Mouse (Mus musculus) large intestine, adult 2 months (tissue): Measurements from ENCODE around the gene Lsamp. TPM values are rescaled to one million over a fixed set of nuclear protein-coding genes. Genes with fewer than 3 reads are reported as not detected.

ENCODE experiments used
- DNase-seq: peaks from one replicate; pipeline ENCODE4 v3.0.0-alpha.2; 2012; ENCODE audit warnings: low read depth, low spot score
- WGBS: fragments of 180-500 bp; shearing (Covaris S2); methylation state at CpG from one replicate; pipeline ENCODE4 v1.1.7; 2018; 5-methylcytosine and 5-hydroxymethylcytosine counted together
- polyA plus RNA-seq: library from polyadenylated mRNA; depleted of rRNA; stranded (reverse); fragments of >200 nt; gene quantifications from 2 replicates; pipeline ENCODE4 v1.2.3, GENCODE M21; 2012

Lsamp gene
- polyA plus RNA-seq, 1 experiment = 0.53 TPM

- DNase-seq = no peak
- 89% methylated on average over 2 of the region's 2 CpGs for WGBS
Observed at GRCm38 (mm10) chr16:41088648-41089047, 1104.5 kb downstream of the Lsamp start.

DNA sequence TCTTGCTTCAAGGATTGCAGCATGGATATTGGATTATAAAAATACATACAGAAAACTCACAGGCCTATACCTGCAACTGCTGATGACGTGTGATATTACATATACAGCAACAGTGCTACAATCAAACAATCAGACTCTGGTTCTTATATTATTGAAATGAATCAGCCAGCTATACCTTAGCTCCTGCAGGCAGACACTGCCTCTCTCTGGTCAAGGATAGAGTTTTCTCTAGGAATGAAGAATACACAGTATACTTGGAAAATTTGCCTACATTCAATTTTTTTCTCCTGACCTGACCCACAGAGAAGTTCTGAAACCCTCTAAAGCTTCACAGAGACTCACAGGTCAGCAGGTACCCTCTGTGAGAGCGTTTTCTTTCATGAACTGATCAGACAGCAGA is 1105.9 kb downstream of the Lsamp start:
- no peak for DNase-seq
- WGBS = 62% methylated on average over 2 of the region's 2 CpGs

GRCm38 (mm10) chr16:41091259-41091658 is 1107.1 kb downstream of the Lsamp start:
- no peak for DNase-seq

GRCm38 (mm10) chr16:41102805-41103204 is 1118.6 kb downstream of the Lsamp start:
- 64% methylated on average over 3 of the region's 3 CpGs for WGBS
- DNase-seq = no peak

DNA sequence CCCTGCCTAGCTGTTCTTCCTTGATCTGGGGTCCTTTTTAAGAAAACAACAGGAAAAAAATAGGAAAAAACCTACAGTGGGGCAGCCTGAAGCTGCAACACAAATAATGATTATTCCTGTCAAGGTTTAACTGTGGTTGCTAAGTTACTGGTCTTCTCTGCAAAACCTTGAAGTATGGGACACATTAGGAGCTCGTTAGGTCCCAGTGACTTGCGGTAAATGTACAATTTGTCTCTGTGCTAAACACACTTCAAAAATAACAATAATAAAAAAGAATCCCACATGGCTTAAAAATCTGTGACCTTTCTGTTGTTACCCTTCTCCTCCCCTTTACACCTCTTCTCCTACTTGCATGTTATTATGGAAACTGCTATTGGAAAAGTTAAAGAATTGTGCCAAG is 1140.2 kb downstream of the Lsamp start:
- no peak for DNase-seq

DNA sequence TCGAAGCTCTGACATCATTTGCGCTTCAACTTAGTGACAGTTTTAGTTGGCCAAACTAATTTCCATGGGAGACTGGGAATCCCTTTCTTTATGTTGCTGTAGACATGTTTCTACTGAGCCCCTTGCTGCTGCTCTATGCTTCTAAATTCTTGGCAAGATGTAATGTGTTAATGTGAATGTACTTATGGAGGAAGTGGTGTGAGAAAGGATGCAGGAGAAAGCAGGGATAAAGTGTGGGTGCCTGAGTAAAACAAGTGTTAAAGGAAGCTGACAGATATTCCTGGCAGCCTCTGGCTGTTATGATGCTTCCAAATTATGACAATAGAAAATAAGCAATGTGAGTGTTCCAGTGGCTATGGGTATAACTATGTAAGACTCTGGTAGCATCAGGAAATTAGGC is 1140.9 kb downstream of the Lsamp start:
- no peak for DNase-seq
- 87% methylated on average over 2 of the region's 2 CpGs for WGBS

More for the DNA sequence above, 1140.2 kb downstream of the Lsamp start:
- WGBS = 67% methylated on average over 2 of the region's 2 CpGs

- no peak for DNase-seq
- 66% methylated on average over 4 of the region's 4 CpGs for WGBS
Observed at GRCm38 (mm10) chr16:41131053-41131452, 1146.9 kb downstream of the Lsamp start.

DNA sequence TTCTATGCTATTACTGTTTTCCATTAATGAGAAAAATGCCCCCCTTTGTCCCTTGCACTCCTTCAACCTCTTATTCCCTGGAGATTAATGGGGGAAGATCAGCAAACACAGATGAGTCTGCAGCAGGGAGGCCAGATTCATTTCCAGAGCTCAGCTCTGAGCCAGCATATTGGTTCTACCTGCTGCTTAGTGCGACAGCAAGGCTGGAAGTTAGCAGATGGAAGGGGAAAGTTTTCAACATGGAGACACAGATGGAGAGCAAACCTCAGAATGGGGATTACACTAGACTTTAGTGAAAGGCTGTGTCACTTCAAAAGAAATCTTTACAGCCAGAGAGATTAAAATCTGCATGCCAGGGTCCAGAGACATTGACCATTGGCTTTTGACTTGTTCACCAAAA is 1188.7 kb downstream of the Lsamp start:
- WGBS = 84% methylated on average over 1 of the region's 1 CpGs
- DNase-seq = no peak

GRCm38 (mm10) chr16:41179557-41179956 is 1195.4 kb downstream of the Lsamp start:
- no peak for DNase-seq

GRCm38 (mm10) chr16:41180867-41181266 is 1196.7 kb downstream of the Lsamp start:
- DNase-seq = no peak
- WGBS = 54% methylated on average over 3 of the region's 3 CpGs

More at GRCm38 (mm10) chr16:41179557-41179956, 1195.4 kb downstream of the Lsamp start:
- WGBS = 32% methylated on average over 3 of the region's 3 CpGs

- WGBS = 92% methylated on average over 5 of the region's 5 CpGs
- no peak for DNase-seq
Observed at GRCm38 (mm10) chr16:41210055-41210454, 1225.9 kb downstream of the Lsamp start.

DNA sequence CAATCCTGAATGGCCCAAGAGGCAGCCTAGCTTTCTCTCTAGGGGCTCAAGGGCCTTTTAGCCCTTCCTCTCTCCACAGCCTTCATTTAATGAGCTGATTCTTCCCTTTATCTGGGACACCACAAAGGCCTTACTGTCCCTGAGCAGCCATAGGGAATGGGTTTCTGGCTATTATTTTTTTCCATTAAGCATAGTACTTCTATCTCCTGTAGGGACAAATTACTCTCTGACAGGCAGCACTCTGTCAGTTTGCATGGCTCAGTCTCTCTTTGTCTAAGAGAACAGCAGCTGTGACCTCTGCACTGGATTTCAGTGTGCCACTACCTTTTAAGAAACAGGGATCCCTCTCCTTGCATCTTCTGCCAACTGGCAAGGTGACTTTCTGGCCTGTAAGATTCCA is 1251.7 kb downstream of the Lsamp start:
- no peak for DNase-seq

DNA sequence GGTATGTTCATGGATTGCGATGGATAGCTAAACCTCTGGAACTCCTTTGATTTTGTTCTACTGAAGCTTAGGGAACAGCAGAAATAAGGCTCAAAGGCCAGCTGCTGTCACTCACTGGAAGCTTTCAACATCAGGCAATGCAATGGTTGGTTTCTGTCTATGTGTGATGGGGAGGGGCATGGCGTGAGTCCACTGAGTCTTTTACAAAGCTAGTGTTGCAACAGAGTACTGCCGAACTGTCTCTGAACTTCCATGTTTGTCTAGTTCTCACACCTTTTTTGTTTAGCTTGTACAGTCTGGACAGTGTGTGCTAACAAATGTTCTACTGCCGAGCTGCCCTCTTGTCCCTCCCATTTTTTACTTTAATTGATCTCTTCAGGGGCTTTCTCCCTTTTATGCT is 1258.7 kb downstream of the Lsamp start:
- no peak for DNase-seq
- WGBS = 45% methylated on average over 4 of the region's 4 CpGs

GRCm38 (mm10) chr16:41244711-41245110 is 1260.5 kb downstream of the Lsamp start:
- whole genome bisulfite sequencing = 13% methylated on average over 2 of the region's 2 CpGs
- no peak for DNase-seq

GRCm38 (mm10) chr16:41258145-41259035 is 1274.2 kb downstream of the Lsamp start:
- DNase-seq = no peak
- 56% methylated on average over 12 of the region's 12 CpGs for WGBS

- 94% methylated on average over 2 of the region's 2 CpGs for WGBS
Observed at GRCm38 (mm10) chr16:41275999-41276671, 1292.0 kb downstream of the Lsamp start.

DNA sequence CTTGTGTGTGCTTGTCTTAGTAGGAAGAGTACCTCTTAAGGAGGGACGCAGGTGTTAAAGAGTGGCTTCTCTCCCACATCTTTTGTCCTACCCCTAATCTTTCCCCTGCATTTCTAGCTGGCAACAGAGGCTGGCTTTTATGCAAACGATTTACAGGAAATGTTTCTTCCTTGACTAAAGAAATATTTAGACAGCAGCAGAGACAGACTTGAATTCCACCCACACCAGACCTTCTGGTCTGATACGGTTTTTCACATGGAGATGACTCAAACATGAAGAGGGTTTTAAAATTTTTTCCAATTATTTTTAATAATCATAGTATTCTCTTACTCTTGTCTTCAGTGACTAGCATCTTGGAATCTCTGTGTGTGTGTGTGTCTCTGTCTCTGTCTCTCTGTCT is 1333.8 kb downstream of the Lsamp start:
- whole genome bisulfite sequencing = 64% methylated on average over 3 of the region's 3 CpGs
- DNase-seq = no peak

More at GRCm38 (mm10) chr16:41275999-41276671, 1292.0 kb downstream of the Lsamp start:
- DNase-seq = no peak

- WGBS = 41% methylated on average over 1 of the region's 1 CpGs
- DNase-seq = no peak
Observed at GRCm38 (mm10) chr16:41343431-41343830, 1359.3 kb downstream of the Lsamp start.

DNA sequence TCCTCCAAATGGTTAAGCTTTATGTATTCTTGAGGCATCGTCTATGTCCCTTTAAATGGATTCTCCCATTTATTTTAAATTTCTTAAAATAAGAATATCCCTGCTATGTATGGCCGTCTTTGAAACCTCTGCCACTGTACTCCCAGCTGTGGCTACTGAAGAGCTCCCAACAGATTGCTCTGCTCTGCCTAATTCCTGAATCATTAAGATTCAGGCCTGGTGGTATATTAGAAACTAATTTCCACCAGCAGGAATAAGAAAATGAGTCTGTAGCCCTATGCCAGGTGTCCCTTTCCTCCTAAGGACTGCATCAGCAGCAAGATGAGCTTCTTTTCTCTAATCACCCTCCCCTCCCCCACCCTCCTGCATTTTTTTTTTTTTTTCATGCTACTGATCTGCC is 1381.0 kb downstream of the Lsamp start:
- no peak for DNase-seq
- 80% methylated on average over 2 of the region's 2 CpGs for WGBS

- DNase-seq = no peak
- WGBS = 13% methylated on average over 3 of the region's 3 CpGs
Observed at GRCm38 (mm10) chr16:41383702-41384101, 1399.5 kb downstream of the Lsamp start.

- 50% methylated on average over 1 of the region's 1 CpGs for WGBS
- DNase-seq = no peak
Observed at GRCm38 (mm10) chr16:41384288-41384687, 1400.1 kb downstream of the Lsamp start.
